Mouse (Mus musculus): ENCODE measurements around the gene Syn3. TPM values are rescaled to one million over a fixed set of nuclear protein-coding genes. Genes with fewer than 3 reads are reported as not detected.

The Syn3 gene
- polyA plus RNA-seq, 1 experiment, result 0.84 TPM

DNA sequence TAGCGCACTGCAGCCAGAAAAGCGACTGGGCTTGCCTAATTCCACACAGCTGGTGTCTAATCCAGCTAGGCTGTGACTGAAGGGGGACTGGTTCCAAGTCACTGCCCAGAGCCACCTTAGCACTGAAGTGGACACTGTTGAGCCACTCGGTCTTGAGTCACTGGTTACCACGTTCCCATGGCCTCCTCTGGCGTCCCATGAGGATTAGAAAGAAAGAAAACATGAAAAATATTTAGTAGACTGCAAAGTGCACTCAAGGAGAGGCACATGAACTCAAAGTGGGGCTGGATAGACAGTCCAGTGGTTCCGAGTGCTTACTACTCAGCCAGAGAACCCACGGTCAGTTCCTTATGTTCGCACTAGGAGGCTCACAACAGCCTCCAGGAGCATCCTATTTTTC lies 217.5 kb downstream of the Syn3 start:
- WGBS, result 92% methylated on average over 8 of the region's 8 CpGs
- Histone ChIP-seq H3K4me3 (ENCODE audit: control insufficient read depth, insufficient read depth, low read length) (no peak overlapping the region), H3K4me1 (replicated peaks; ENCODE audit: control insufficient read depth, insufficient read depth, low read length) (no peaks in the 10 kb centered on the region), H3K27ac (ENCODE audit: control insufficient read depth, insufficient read depth, low read length) (no peak overlapping the region), H3K27me3 (ENCODE audit: control insufficient read depth, insufficient read depth, low read length) (no peaks in the 10 kb centered on the region), H3K36me3 (ENCODE audit: control insufficient read depth, insufficient read depth, low read length) (no peaks in the 10 kb centered on the region)
- TF ChIP-seq CTCF (IDR thresholded peaks at IDR 0.05; ENCODE audit: borderline replicate concordance, control insufficient read depth, extremely low read depth, insufficient read depth, low read length, poor library complexity), result no peak
- TF ChIP-seq POLR2A (IDR thresholded peaks at IDR 0.05; ENCODE audit: control insufficient read depth, extremely low read depth, insufficient read depth, low read length, poor library complexity), result no peak
- DNase-seq, result no peak

- TF ChIP-seq POLR2A (IDR thresholded peaks at IDR 0.05; ENCODE audit: control insufficient read depth, extremely low read depth, insufficient read depth, low read length, poor library complexity) (no peak), CTCF (IDR thresholded peaks at IDR 0.05; ENCODE audit: borderline replicate concordance, control insufficient read depth, extremely low read depth, insufficient read depth, low read length, poor library complexity) (no peak)
- DNase-seq, result no peak
- Histone ChIP-seq H3K4me1 (replicated peaks; ENCODE audit: control insufficient read depth, insufficient read depth, low read length) (no peaks in the 10 kb centered on the region), H3K27ac (ENCODE audit: control insufficient read depth, insufficient read depth, low read length) (no peak overlapping the region), H3K4me3 (ENCODE audit: control insufficient read depth, insufficient read depth, low read length) (no peak overlapping the region), H3K27me3 (ENCODE audit: control insufficient read depth, insufficient read depth, low read length) (no peaks in the 10 kb centered on the region), H3K36me3 (ENCODE audit: control insufficient read depth, insufficient read depth, low read length) (no peaks in the 10 kb centered on the region)
- 51% methylated on average over 7 of the region's 7 CpGs for WGBS
These were observed 219.0 kb downstream of the Syn3 start for GRCm38 (mm10) chr10:86279579-86280168.

DNA sequence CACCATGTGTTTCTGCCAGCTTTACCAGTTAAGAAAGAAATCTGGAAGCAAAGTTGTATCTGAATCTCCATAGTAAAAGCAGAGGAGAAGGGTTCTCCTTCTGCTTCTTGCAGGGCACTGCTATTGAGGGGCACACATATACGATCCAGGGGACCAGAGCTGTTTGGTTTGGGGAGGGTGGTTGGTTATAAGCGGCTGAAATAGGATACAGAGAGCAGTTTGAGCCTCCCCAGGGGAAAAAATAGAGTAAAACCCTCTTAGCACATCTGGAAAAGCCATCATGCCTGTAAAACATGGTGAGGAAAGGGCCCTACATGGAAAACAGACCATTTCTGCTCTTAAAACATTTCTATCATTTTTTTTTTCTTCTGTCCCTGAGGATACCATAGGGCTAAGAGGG lies 220.2 kb downstream of the Syn3 start:
- no peak for TF ChIP-seq CTCF (IDR thresholded peaks at IDR 0.05; ENCODE audit: borderline replicate concordance, control insufficient read depth, extremely low read depth, insufficient read depth, low read length, poor library complexity)

GRCm38 (mm10) chr10:86277327-86277726 lies 221.4 kb downstream of the Syn3 start:
- no peak overlapping the region for H3K4me3 ChIP-seq (ENCODE audit: control insufficient read depth, insufficient read depth, low read length)
- WGBS, result 5% methylated on average over 5 of the region's 5 CpGs
- no peaks in the 10 kb centered on the region for H3K4me1 ChIP-seq (replicated peaks; ENCODE audit: control insufficient read depth, insufficient read depth, low read length)
- no peak overlapping the region for H3K27ac ChIP-seq (ENCODE audit: control insufficient read depth, insufficient read depth, low read length)
- TF ChIP-seq CTCF (IDR thresholded peaks at IDR 0.05; ENCODE audit: borderline replicate concordance, control insufficient read depth, extremely low read depth, insufficient read depth, low read length, poor library complexity) (no peak), POLR2A (IDR thresholded peaks at IDR 0.05; ENCODE audit: control insufficient read depth, extremely low read depth, insufficient read depth, low read length, poor library complexity) (no peak)
- no peaks in the 10 kb centered on the region for H3K27me3 ChIP-seq (ENCODE audit: control insufficient read depth, insufficient read depth, low read length)
- no peak for DNase-seq
- no peaks in the 10 kb centered on the region for H3K36me3 ChIP-seq (ENCODE audit: control insufficient read depth, insufficient read depth, low read length)

More for the DNA sequence above, 220.2 kb downstream of the Syn3 start:
- no peaks in the 10 kb centered on the region for H3K4me1 ChIP-seq (replicated peaks; ENCODE audit: control insufficient read depth, insufficient read depth, low read length)
- H3K4me3 ChIP-seq (ENCODE audit: control insufficient read depth, insufficient read depth, low read length), result no peak overlapping the region
- DNase-seq, result no peak
- no peaks in the 10 kb centered on the region for H3K36me3 ChIP-seq (ENCODE audit: control insufficient read depth, insufficient read depth, low read length)
- 95% methylated on average over 2 of the region's 2 CpGs for WGBS
- H3K27me3 ChIP-seq (ENCODE audit: control insufficient read depth, insufficient read depth, low read length), result no peaks in the 10 kb centered on the region
- H3K27ac ChIP-seq (ENCODE audit: control insufficient read depth, insufficient read depth, low read length), result no peak overlapping the region

DNA sequence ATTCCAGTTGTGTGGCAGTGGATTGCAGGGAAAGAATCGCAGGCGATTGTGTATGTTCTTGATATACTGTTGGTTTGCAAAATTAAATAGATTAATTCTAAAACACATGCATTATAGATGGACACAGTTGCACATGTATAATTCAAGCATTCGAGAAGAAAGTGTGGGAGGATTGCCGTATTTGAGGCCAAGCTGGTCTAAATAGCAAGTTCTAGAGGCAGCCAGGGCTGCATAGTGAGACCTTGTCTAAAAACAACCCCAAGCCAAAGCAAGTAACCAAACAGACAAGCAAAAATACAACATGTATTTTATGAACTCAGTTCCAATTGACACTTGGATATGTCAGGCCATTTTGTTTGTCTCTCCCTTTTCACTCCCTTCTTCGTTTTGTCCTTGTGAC lies 223.1 kb downstream of the Syn3 start:
- H3K4me1 ChIP-seq (replicated peaks; ENCODE audit: control insufficient read depth, insufficient read depth, low read length), result no peaks in the 10 kb centered on the region
- TF ChIP-seq POLR2A (IDR thresholded peaks at IDR 0.05; ENCODE audit: control insufficient read depth, extremely low read depth, insufficient read depth, low read length, poor library complexity), result no peak
- TF ChIP-seq CTCF (IDR thresholded peaks at IDR 0.05; ENCODE audit: borderline replicate concordance, control insufficient read depth, extremely low read depth, insufficient read depth, low read length, poor library complexity), result no peak
- DNase-seq, result no peak
- no peaks in the 10 kb centered on the region for H3K27me3 ChIP-seq (ENCODE audit: control insufficient read depth, insufficient read depth, low read length)
- H3K36me3 ChIP-seq (ENCODE audit: control insufficient read depth, insufficient read depth, low read length), result no peaks in the 10 kb centered on the region
- H3K27ac ChIP-seq (ENCODE audit: control insufficient read depth, insufficient read depth, low read length), result no peak overlapping the region
- 96% methylated on average over 5 of the region's 5 CpGs for WGBS
- H3K4me3 ChIP-seq (ENCODE audit: control insufficient read depth, insufficient read depth, low read length), result no peak overlapping the region

GRCm38 (mm10) chr10:86273410-86274191 lies 225.1 kb downstream of the Syn3 start:
- no peaks in the 10 kb centered on the region for H3K36me3 ChIP-seq (ENCODE audit: control insufficient read depth, insufficient read depth, low read length)
- TF ChIP-seq CTCF (IDR thresholded peaks at IDR 0.05; ENCODE audit: borderline replicate concordance, control insufficient read depth, extremely low read depth, insufficient read depth, low read length, poor library complexity), result no peak
- DNase-seq, result no peak
- no peaks in the 10 kb centered on the region for H3K27me3 ChIP-seq (ENCODE audit: control insufficient read depth, insufficient read depth, low read length)
- H3K4me3 ChIP-seq (ENCODE audit: control insufficient read depth, insufficient read depth, low read length), result no peak overlapping the region
- H3K4me1 ChIP-seq (replicated peaks; ENCODE audit: control insufficient read depth, insufficient read depth, low read length), result no peaks in the 10 kb centered on the region
- 69% methylated on average over 19 of the region's 19 CpGs for WGBS
- H3K27ac ChIP-seq (ENCODE audit: control insufficient read depth, insufficient read depth, low read length), result no peak overlapping the region

Data from thymus, adult 2 months (tissue).